Mouse (Mus musculus): ENCODE measurements around the gene Metap1d.
A peak's percentile ranks its signal among the peaks of the same experiment; 100 is the strongest.

Gene Metap1d

GRCm38 (mm10) chr2:71528014-71528713 lies 75.1 kb downstream of the Metap1d start, which contains the start of gene Dlx1:
TSS of gene Dlx1 (plus strand) at chr2:71528113.
- DNase-seq, result no peak

- DNase-seq, result no peak
These were observed 75.8 kb downstream of the Metap1d start for GRCm38 (mm10) chr2:71528714-71529510.

GRCm38 (mm10) chr2:71529511-71530351 lies 76.7 kb downstream of the Metap1d start:
- peak; percentile 74 for DNase-seq

GRCm38 (mm10) chr2:71530391-71531123 lies 77.5 kb downstream of the Metap1d start:
- DNase-seq, result no peak

GRCm38 (mm10) chr2:71531124-71531590 lies 78.1 kb downstream of the Metap1d start:
- DNase-seq, result no peak

- no peak for DNase-seq
These were observed 79.2 kb downstream of the Metap1d start for GRCm38 (mm10) chr2:71531990-71532970.

GRCm38 (mm10) chr2:71533094-71533493 lies 80.0 kb downstream of the Metap1d start:
- DNase-seq, result no peak

- no peak for DNase-seq
These were observed 81.4 kb downstream of the Metap1d start for GRCm38 (mm10) chr2:71534242-71535052.

- DNase-seq, result no peak
These were observed 87.7 kb downstream of the Metap1d start for GRCm38 (mm10) chr2:71540611-71541417.

- no peak for DNase-seq
These were observed 88.5 kb downstream of the Metap1d start for GRCm38 (mm10) chr2:71541418-71542226.

GRCm38 (mm10) chr2:71542227-71542815 lies 89.2 kb downstream of the Metap1d start:
- no peak for DNase-seq

GRCm38 (mm10) chr2:71542816-71543301 lies 89.8 kb downstream of the Metap1d start:
- no peak for DNase-seq

- DNase-seq, result no peak
These were observed 90.5 kb downstream of the Metap1d start for GRCm38 (mm10) chr2:71543531-71543930.

GRCm38 (mm10) chr2:71543948-71544347 lies 90.9 kb downstream of the Metap1d start:
- DNase-seq, result no peak

GRCm38 (mm10) chr2:71544391-71545285 lies 91.6 kb downstream of the Metap1d start:
- DNase-seq, result no peak

GRCm38 (mm10) chr2:71545401-71545881 lies 92.4 kb downstream of the Metap1d start:
- DNase-seq, result no peak
